Mouse (Mus musculus) neural tube, embryonic 12.5 days (tissue): ENCODE data around the gene Ahcyl1. TPM values are rescaled to one million over a fixed set of nuclear protein-coding genes. Genes with fewer than 3 reads are reported as not detected.
"Not testable (repeated sequence)": the region's sequence is repeated elsewhere in the genome, so short reads cannot be mapped to it uniquely, and the experiment has no call there.

ENCODE experiments used
- ATAC-seq: fragments of 200-750 bp; cut with Nextera tagmentation; 2 replicates; pipeline ENCODE4 v1.8.0; 2017; ENCODE audit warnings: low read depth, mild to moderate bottlenecking, moderate TSS enrichment, moderate library complexity; ENCODE audit not compliant: low FRiP score
- H3K27ac ChIP-seq: fragments of 300-500 bp; sonication (generic); 2 replicates; pipeline ENCODE4 v1.5.1; 2016
- H3K27me3 ChIP-seq: fragments of 300-500 bp; sonication (generic); replicated peaks from 2 replicates; pipeline ENCODE4 v1.6.1; 2016; ENCODE audit warnings: mild to moderate bottlenecking
- H3K36me3 ChIP-seq: fragments of 300-500 bp; sonication (generic); 2 replicates; pipeline ENCODE4 v1.6.1; 2016; ENCODE audit warnings: mild to moderate bottlenecking
- H3K4me1 ChIP-seq: fragments of 300-500 bp; sonication (generic); 2 replicates; pipeline ENCODE4 v1.6.1; 2016
- H3K4me2 ChIP-seq: fragments of 300-500 bp; sonication (generic); replicated peaks from 2 replicates; pipeline ENCODE4 v1.6.1; 2016; ENCODE audit warnings: mild to moderate bottlenecking
- H3K4me3 ChIP-seq: fragments of 300-500 bp; sonication (generic); 2 replicates; pipeline ENCODE4 v1.5.1; 2016
- H3K9ac ChIP-seq: fragments of 300-500 bp; sonication (generic); 2 replicates; pipeline ENCODE4 v1.6.1; 2016; ENCODE audit warnings: mild to moderate bottlenecking
- H3K9me3 ChIP-seq: fragments of 300-500 bp; sonication (generic); 2 replicates; pipeline ENCODE4 v1.6.1; 2016; ENCODE audit warnings: mild to moderate bottlenecking
- WGBS: fragments of 180-500 bp; shearing (Covaris S2); methylation state at CpG from one replicate; pipeline ENCODE4 v1.1.7; 2016; 5-methylcytosine and 5-hydroxymethylcytosine counted together
- polyA plus RNA-seq: library from polyadenylated mRNA; unstranded; fragments of >200 nt; fragmentation: Nextera tagmentation; extraction: Ambion mirVana; gene quantifications from 2 replicates; pipeline ENCODE4 v1.2.1, GENCODE M21; 2016

Ahcyl1 gene
- polyA plus RNA-seq, 1 experiment from 2014 or later, result 137 TPM

- H3K4me3 ChIP-seq, result no peak overlapping the region
- H3K4me2 ChIP-seq, result no peak overlapping the region
- H3K36me3 ChIP-seq, result peaks cover 84% of the 10 kb centered on the region
- H3K27me3 ChIP-seq, result no peaks in the 10 kb centered on the region
- no peaks in the 10 kb centered on the region for H3K9me3 ChIP-seq
- H3K9ac ChIP-seq, result no peak overlapping the region
- 92% methylated on average over 7 of the region's 7 CpGs for WGBS
- no peaks in the 10 kb centered on the region for H3K4me1 ChIP-seq
- no peak overlapping the region for H3K27ac ChIP-seq
- ATAC-seq, result no peak
These were observed 27.6 kb downstream of the Ahcyl1 start for GRCm38 (mm10) chr3:107668786-107669185.

- H3K36me3 ChIP-seq, result peaks cover 89% of the 10 kb centered on the region
- no peak overlapping the region for H3K4me2 ChIP-seq
- no peaks in the 10 kb centered on the region for H3K9me3 ChIP-seq
- H3K9ac ChIP-seq, result no peak overlapping the region
- no peaks in the 10 kb centered on the region for H3K27me3 ChIP-seq
- no peak for ATAC-seq
- 88% methylated on average over 6 of the region's 6 CpGs for WGBS
- no peaks in the 10 kb centered on the region for H3K4me1 ChIP-seq
- H3K4me3 ChIP-seq, result no peak overlapping the region
- no peak overlapping the region for H3K27ac ChIP-seq
These were observed 28.9 kb downstream of the Ahcyl1 start for GRCm38 (mm10) chr3:107667426-107667825.

- WGBS, result 96% methylated on average over 1 of the region's 1 CpGs
- no peak overlapping the region for H3K27ac ChIP-seq
- no peak for ATAC-seq
- no peak overlapping the region for H3K4me3 ChIP-seq
- no peaks in the 10 kb centered on the region for H3K27me3 ChIP-seq
- H3K9me3 ChIP-seq, result no peaks in the 10 kb centered on the region
- H3K4me2 ChIP-seq, result no peak overlapping the region
- H3K9ac ChIP-seq, result no peak overlapping the region
- peaks cover 90% of the 10 kb centered on the region for H3K36me3 ChIP-seq
- no peaks in the 10 kb centered on the region for H3K4me1 ChIP-seq
These were observed 31.7 kb downstream of the Ahcyl1 start for GRCm38 (mm10) chr3:107664641-107665040.

GRCm38 (mm10) chr3:107659000-107659399 is 37.4 kb downstream of the Ahcyl1 start:
- Histone ChIP-seq H3K9me3 (no peaks in the 10 kb centered on the region), H3K4me1 (no peaks in the 10 kb centered on the region), H3K27me3 (no peaks in the 10 kb centered on the region), H3K4me2 (no peak overlapping the region), H3K27ac (no peak overlapping the region), H3K9ac (no peak overlapping the region), H3K4me3 (no peak overlapping the region), H3K36me3 (peaks cover 47% of the 10 kb centered on the region)
- 91% methylated on average over 1 of the region's 1 CpGs for WGBS
- no peak for ATAC-seq

- H3K9ac ChIP-seq, result no peak overlapping the region
- no peaks in the 10 kb centered on the region for H3K4me1 ChIP-seq
- no peaks in the 10 kb centered on the region for H3K9me3 ChIP-seq
- no peak overlapping the region for H3K4me2 ChIP-seq
- WGBS, result 82% methylated on average over 4 of the region's 4 CpGs
- H3K4me3 ChIP-seq, result no peak overlapping the region
- no peaks in the 10 kb centered on the region for H3K27me3 ChIP-seq
- ATAC-seq, result no peak
- no peak overlapping the region for H3K27ac ChIP-seq
- H3K36me3 ChIP-seq, result peaks cover 29% of the 10 kb centered on the region
These were observed 39.5 kb downstream of the Ahcyl1 start for GRCm38 (mm10) chr3:107656888-107657287.

GRCm38 (mm10) chr3:107656151-107656550 is 40.2 kb downstream of the Ahcyl1 start:
- WGBS, result 95% methylated on average over 2 of the region's 2 CpGs

GRCm38 (mm10) chr3:107655491-107655890 is 40.9 kb downstream of the Ahcyl1 start:
- no peak overlapping the region for H3K4me2 ChIP-seq
- ATAC-seq, result no peak
- H3K4me3 ChIP-seq, result no peak overlapping the region
- peaks cover 18% of the 10 kb centered on the region for H3K36me3 ChIP-seq
- H3K27me3 ChIP-seq, result no peaks in the 10 kb centered on the region
- no peaks in the 10 kb centered on the region for H3K4me1 ChIP-seq
- no peak overlapping the region for H3K9ac ChIP-seq
- no peaks in the 10 kb centered on the region for H3K9me3 ChIP-seq
- no peak overlapping the region for H3K27ac ChIP-seq
- WGBS, result 76% methylated on average over 3 of the region's 3 CpGs

More at GRCm38 (mm10) chr3:107656151-107656550, 40.2 kb downstream of the Ahcyl1 start:
- Histone ChIP-seq H3K27me3 (no peaks in the 10 kb centered on the region), H3K4me3 (no peak overlapping the region), H3K36me3 (peaks cover 24% of the 10 kb centered on the region), H3K9me3 (no peaks in the 10 kb centered on the region), H3K9ac (no peak overlapping the region), H3K4me2 (no peak overlapping the region), H3K4me1 (no peaks in the 10 kb centered on the region), H3K27ac (no peak overlapping the region)
- no peak for ATAC-seq

GRCm38 (mm10) chr3:107654861-107655260 is 41.5 kb downstream of the Ahcyl1 start:
- ATAC-seq, result no peak
- no peak overlapping the region for H3K4me2 ChIP-seq
- H3K4me3 ChIP-seq, result no peak overlapping the region
- 88% methylated on average over 3 of the region's 3 CpGs for WGBS
- H3K4me1 ChIP-seq, result no peaks in the 10 kb centered on the region
- H3K9me3 ChIP-seq, result no peaks in the 10 kb centered on the region
- H3K9ac ChIP-seq, result no peak overlapping the region
- no peaks in the 10 kb centered on the region for H3K27me3 ChIP-seq
- H3K36me3 ChIP-seq, result peaks cover 12% of the 10 kb centered on the region; the same call in 1 of the 2 replicates
- H3K27ac ChIP-seq, result no peak overlapping the region

GRCm38 (mm10) chr3:107652968-107653367 is 43.4 kb downstream of the Ahcyl1 start:
- H3K9me3 ChIP-seq, result no peaks in the 10 kb centered on the region
- no peak overlapping the region for H3K4me3 ChIP-seq
- no peaks in the 10 kb centered on the region for H3K4me1 ChIP-seq
- H3K27me3 ChIP-seq, result no peaks in the 10 kb centered on the region
- no peaks in the 10 kb centered on the region for H3K36me3 ChIP-seq
- WGBS, result 94% methylated on average over 3 of the region's 3 CpGs
- no peak overlapping the region for H3K4me2 ChIP-seq
- H3K9ac ChIP-seq, result no peak overlapping the region
- no peak for ATAC-seq
- H3K27ac ChIP-seq, result no peak overlapping the region

GRCm38 (mm10) chr3:107650276-107650675 is 46.1 kb downstream of the Ahcyl1 start:
- not testable (repeated sequence) for H3K9me3 ChIP-seq, H3K4me2 ChIP-seq, H3K27me3 ChIP-seq, H3K4me1 ChIP-seq, H3K4me3 ChIP-seq, H3K9ac ChIP-seq, H3K27ac ChIP-seq, ATAC-seq, H3K36me3 ChIP-seq
- WGBS, result 82% methylated on average over 5 of the region's 5 CpGs

GRCm38 (mm10) chr3:107646947-107647346 is 49.4 kb downstream of the Ahcyl1 start:
- no peaks in the 10 kb centered on the region for H3K36me3 ChIP-seq
- no peak overlapping the region for H3K4me2 ChIP-seq
- no peak overlapping the region for H3K4me3 ChIP-seq
- no peaks in the 10 kb centered on the region for H3K9me3 ChIP-seq
- no peak overlapping the region for H3K9ac ChIP-seq
- no peak overlapping the region for H3K27ac ChIP-seq
- WGBS, result 94% methylated on average over 3 of the region's 3 CpGs
- H3K4me1 ChIP-seq, result no peaks in the 10 kb centered on the region
- H3K27me3 ChIP-seq, result no peaks in the 10 kb centered on the region
- ATAC-seq, result no peak

GRCm38 (mm10) chr3:107637606-107638172 is 58.7 kb downstream of the Ahcyl1 start:
- ATAC-seq, result no peak
- Histone ChIP-seq H3K9me3 (no peaks in the 10 kb centered on the region), H3K27ac (no peak overlapping the region), H3K4me3 (no peak overlapping the region), H3K4me1 (no peaks in the 10 kb centered on the region), H3K9ac (no peak overlapping the region), H3K4me2 (no peak overlapping the region), H3K36me3 (no peaks in the 10 kb centered on the region), H3K27me3 (no peaks in the 10 kb centered on the region)
- WGBS, result 62% methylated on average over 5 of the region's 5 CpGs

GRCm38 (mm10) chr3:107636236-107636635 is 60.1 kb downstream of the Ahcyl1 start:
- Histone ChIP-seq H3K27ac (no peak overlapping the region), H3K27me3 (no peaks in the 10 kb centered on the region), H3K36me3 (no peaks in the 10 kb centered on the region), H3K4me1 (no peaks in the 10 kb centered on the region), H3K4me3 (no peak overlapping the region), H3K9me3 (no peaks in the 10 kb centered on the region), H3K4me2 (no peak overlapping the region), H3K9ac (no peak overlapping the region)
- ATAC-seq, result no peak
- WGBS, result 85% methylated on average over 3 of the region's 3 CpGs
